Mouse (Mus musculus): ENCODE measurements around the gene Gm5799. TPM values are rescaled to one million over a fixed set of nuclear protein-coding genes. Genes with fewer than 3 reads are reported as not detected.

Gm5799 gene
- total and polyA plus RNA-seq, 3 experiments: not detected

Other genes starting within 250 kb of the Gm5799 start
- not detected for gene Gm8127, start 249.7 kb upstream of the Gm5799 start, total RNA-seq (2021)
- gene Gm8127, start 249.7 kb upstream of the Gm5799 start, polyA plus RNA-seq (2012; rRNA removed): not detected in 2 replicates
- gene 1700001F09Rik, start 195.8 kb upstream of the Gm5799 start, total RNA-seq (2021): not detected
- not detected in 2 replicates for gene 1700001F09Rik, start 195.8 kb upstream of the Gm5799 start, polyA plus RNA-seq (2012; rRNA removed)
- not detected for gene Gm8138, start 127.2 kb upstream of the Gm5799 start, total RNA-seq (2021)
- not detected in 2 replicates for gene Gm8138, start 127.2 kb upstream of the Gm5799 start, polyA plus RNA-seq (2012; rRNA removed)
- not detected for gene Gm17654, start 35.6 kb downstream of the Gm5799 start, total RNA-seq (2021)
- gene Gm17654, start 35.6 kb downstream of the Gm5799 start, polyA plus RNA-seq (2012; rRNA removed): not detected in 2 replicates
- gene Gm10375, start 64.4 kb downstream of the Gm5799 start, total RNA-seq (2021): not detected
- gene Gm10375, start 64.4 kb downstream of the Gm5799 start, polyA plus RNA-seq (2012; rRNA removed): not detected in 2 replicates
- gene Gm8165, start 133.6 kb downstream of the Gm5799 start, total RNA-seq (2021): not detected
- gene Gm8165, start 133.6 kb downstream of the Gm5799 start, polyA plus RNA-seq (2012; rRNA removed): not detected in 2 replicates
- under 1 TPM; 0.39 to 0.61 TPM for gene Gm7324, start 154.3 kb downstream of the Gm5799 start, total RNA-seq (2021)
- gene Gm7324, start 154.3 kb downstream of the Gm5799 start, polyA plus RNA-seq (2012; rRNA removed): not detected in 2 replicates
- gene Gm16506, start 183.9 kb downstream of the Gm5799 start, total RNA-seq (2021): not detected
- gene Gm16506, start 183.9 kb downstream of the Gm5799 start, polyA plus RNA-seq (2012; rRNA removed): not detected in 2 replicates
- not detected for gene Gm6526, start 204.3 kb downstream of the Gm5799 start, total RNA-seq (2021)
- not detected in 2 replicates for gene Gm6526, start 204.3 kb downstream of the Gm5799 start, polyA plus RNA-seq (2012; rRNA removed)
- gene Gm8180, start 241.2 kb downstream of the Gm5799 start, total RNA-seq (2021): not detected
- not detected in 2 replicates for gene Gm8180, start 241.2 kb downstream of the Gm5799 start, polyA plus RNA-seq (2012; rRNA removed)

All from heart, adult 2 months (tissue).